Mouse (Mus musculus) cerebellum, adult 18-20 months (tissue): ENCODE results near the gene Plekhb1.

Experiments
- DNase-seq, 2 experiments: peaks; one replicate each; pipeline ENCODE4 v3.0.0; 2021

Gene Plekhb1

GRCm38 (mm10) chr7:100662231-100662630 lies at the start of gene Plekhb1:
TSS of gene Plekhb1 (minus strand) at chr7:100662414.
- DNase-seq, result no peak

GRCm38 (mm10) chr7:100706883-100707480 lies 44.8 kb upstream of the Plekhb1 start:
- DNase-seq, result peak in 1 of 2 experiments; percentile 49

GRCm38 (mm10) chr7:100706143-100706841 lies 44.1 kb upstream of the Plekhb1 start, which contains the start of gene Fam168a:
TSS of gene Fam168a (plus strand) at chr7:100706635.
- peak; percentile 94 to 98 for DNase-seq

- DNase-seq, result no peak
These were observed 37.9 kb upstream of the Plekhb1 start for GRCm38 (mm10) chr7:100699771-100700770.

- no peak for DNase-seq
These were observed 31.0 kb upstream of the Plekhb1 start for GRCm38 (mm10) chr7:100693199-100693598.

- DNase-seq, result no peak
These were observed 26.3 kb upstream of the Plekhb1 start for GRCm38 (mm10) chr7:100688471-100688870.

- DNase-seq, result peak; percentile 81 to 86
These were observed 23.1 kb upstream of the Plekhb1 start for GRCm38 (mm10) chr7:100685061-100686030.

GRCm38 (mm10) chr7:100684538-100684937 lies 22.3 kb upstream of the Plekhb1 start:
- DNase-seq, result peak; percentile 45 to 47

GRCm38 (mm10) chr7:100684081-100684480 lies 21.9 kb upstream of the Plekhb1 start:
- DNase-seq, result no peak

- DNase-seq, result no peak
These were observed 21.0 kb upstream of the Plekhb1 start for GRCm38 (mm10) chr7:100683241-100683640.

GRCm38 (mm10) chr7:100681132-100681531 lies 18.9 kb upstream of the Plekhb1 start:
- no peak for DNase-seq

GRCm38 (mm10) chr7:100678948-100679880 lies 17.0 kb upstream of the Plekhb1 start:
- DNase-seq, result no peak

GRCm38 (mm10) chr7:100678052-100678451 lies 15.8 kb upstream of the Plekhb1 start:
- DNase-seq, result no peak

GRCm38 (mm10) chr7:100674941-100675340 lies 12.7 kb upstream of the Plekhb1 start:
- DNase-seq, result no peak

- no peak for DNase-seq
These were observed 11.2 kb upstream of the Plekhb1 start for GRCm38 (mm10) chr7:100673452-100673851.

GRCm38 (mm10) chr7:100670646-100671045 lies 8.4 kb upstream of the Plekhb1 start:
- no peak for DNase-seq

GRCm38 (mm10) chr7:100663729-100664304 lies 1.6 kb upstream of the Plekhb1 start:
- DNase-seq, result no peak

GRCm38 (mm10) chr7:100663190-100663589 lies 976 bp upstream of the Plekhb1 start:
- peak; percentile 87 to 93 for DNase-seq

- no peak for DNase-seq
These were observed 950 bp downstream of the Plekhb1 start for GRCm38 (mm10) chr7:100661264-100661663.

GRCm38 (mm10) chr7:100658093-100658578 lies 4.1 kb downstream of the Plekhb1 start:
- DNase-seq, result peak; percentile 23 to 24
